Mouse (Mus musculus): Measurements from ENCODE around the gene Gm9944. TPM values are rescaled to one million over a fixed set of nuclear protein-coding genes. Genes with fewer than 3 reads are reported as not detected.

Gene Gm9944
- polyA plus RNA-seq (2015; fragmentation: Nextera tagmentation; extraction: Ambion mirVana), result not detected in 2 replicates

- no peak within 1 kb of the TSS for H3K9ac ChIP-seq (ENCODE audit: low read depth, low read length)
- ATAC-seq, result no peak
- no peak within 1 kb of the TSS for H3K4me3 ChIP-seq (ENCODE audit: low read length)
- no peaks in the 10 kb centered on the region for H3K4me1 ChIP-seq (ENCODE audit: control insufficient read depth, insufficient read depth, low read length)
- WGBS, result 77% methylated on average over 2 of the region's 2 CpGs
- H3K36me3 ChIP-seq (ENCODE audit: control insufficient read depth, insufficient read depth, low read length), result no peaks in the 10 kb centered on the region
- no peak within 1 kb of the TSS for H3K4me2 ChIP-seq (ENCODE audit: low read depth, low read length)
- no peaks in the 10 kb centered on the region for H3K27me3 ChIP-seq (replicated peaks; ENCODE audit: control insufficient read depth, insufficient read depth, low read length)
- H3K27ac ChIP-seq (ENCODE audit: low read length), result no peak within 1 kb of the TSS
- H3K9me3 ChIP-seq (ENCODE audit: control insufficient read depth, low read length), result no peaks in the 10 kb centered on the region
These were observed at the start of gene Gm9944 for GRCm38 (mm10) chr4:144453217-144453616. Gm9944 (minus strand) TSS chr4:144453317.

GRCm38 (mm10) chr4:144493331-144493730, 40.2 kb upstream of the Gm9944 start:
- no peak for ATAC-seq
- Histone ChIP-seq H3K9me3 (ENCODE audit: control insufficient read depth, low read length) (no peaks in the 10 kb centered on the region; the same call in 1 of the 2 replicates), H3K4me3 (ENCODE audit: low read length) (no peak overlapping the region), H3K27me3 (replicated peaks; ENCODE audit: control insufficient read depth, insufficient read depth, low read length) (no peaks in the 10 kb centered on the region), H3K4me2 (ENCODE audit: low read depth, low read length) (no peak overlapping the region), H3K36me3 (ENCODE audit: control insufficient read depth, insufficient read depth, low read length) (no peaks in the 10 kb centered on the region), H3K9ac (ENCODE audit: low read depth, low read length) (no peak overlapping the region), H3K27ac (ENCODE audit: low read length) (no peak overlapping the region), H3K4me1 (ENCODE audit: control insufficient read depth, insufficient read depth, low read length) (no peaks in the 10 kb centered on the region)

GRCm38 (mm10) chr4:144468091-144468490, 15.0 kb upstream of the Gm9944 start:
- Histone ChIP-seq H3K4me3 (ENCODE audit: low read length) (no peak overlapping the region), H3K9ac (ENCODE audit: low read depth, low read length) (no peak overlapping the region), H3K36me3 (ENCODE audit: control insufficient read depth, insufficient read depth, low read length) (no peaks in the 10 kb centered on the region), H3K27ac (ENCODE audit: low read length) (no peak overlapping the region), H3K4me2 (ENCODE audit: low read depth, low read length) (no peak overlapping the region), H3K27me3 (replicated peaks; ENCODE audit: control insufficient read depth, insufficient read depth, low read length) (no peaks in the 10 kb centered on the region), H3K9me3 (ENCODE audit: control insufficient read depth, low read length) (no peaks in the 10 kb centered on the region), H3K4me1 (ENCODE audit: control insufficient read depth, insufficient read depth, low read length) (no peaks in the 10 kb centered on the region)
- 63% methylated on average over 1 of the region's 1 CpGs for WGBS
- ATAC-seq, result no peak

GRCm38 (mm10) chr4:144465206-144465605, 12.1 kb upstream of the Gm9944 start:
- Histone ChIP-seq H3K4me3 (ENCODE audit: low read length) (no peak overlapping the region), H3K9ac (ENCODE audit: low read depth, low read length) (no peak overlapping the region), H3K27ac (ENCODE audit: low read length) (no peak overlapping the region), H3K27me3 (replicated peaks; ENCODE audit: control insufficient read depth, insufficient read depth, low read length) (no peaks in the 10 kb centered on the region), H3K9me3 (ENCODE audit: control insufficient read depth, low read length) (no peaks in the 10 kb centered on the region), H3K36me3 (ENCODE audit: control insufficient read depth, insufficient read depth, low read length) (no peaks in the 10 kb centered on the region), H3K4me2 (ENCODE audit: low read depth, low read length) (no peak overlapping the region), H3K4me1 (ENCODE audit: control insufficient read depth, insufficient read depth, low read length) (no peaks in the 10 kb centered on the region)
- no peak for ATAC-seq
- 70% methylated on average over 2 of the region's 2 CpGs for WGBS

GRCm38 (mm10) chr4:144463656-144464055, 10.5 kb upstream of the Gm9944 start, which contains the start of gene Aadacl3:
Aadacl3 (minus strand) TSS chr4:144463756.
- H3K4me1 ChIP-seq (ENCODE audit: control insufficient read depth, insufficient read depth, low read length), result no peaks in the 10 kb centered on the region
- H3K27me3 ChIP-seq (replicated peaks; ENCODE audit: control insufficient read depth, insufficient read depth, low read length), result no peaks in the 10 kb centered on the region
- no peak within 1 kb of the TSS for H3K9ac ChIP-seq (ENCODE audit: low read depth, low read length)
- H3K9me3 ChIP-seq (ENCODE audit: control insufficient read depth, low read length), result no peaks in the 10 kb centered on the region
- 69% methylated on average over 3 of the region's 3 CpGs for WGBS
- ATAC-seq, result no peak
- no peak within 1 kb of the TSS for H3K4me3 ChIP-seq (ENCODE audit: low read length)
- H3K36me3 ChIP-seq (ENCODE audit: control insufficient read depth, insufficient read depth, low read length), result no peaks in the 10 kb centered on the region
- no peak within 1 kb of the TSS for H3K27ac ChIP-seq (ENCODE audit: low read length)
- H3K4me2 ChIP-seq (ENCODE audit: low read depth, low read length), result no peak within 1 kb of the TSS

- H3K36me3 ChIP-seq (ENCODE audit: control insufficient read depth, insufficient read depth, low read length), result no peaks in the 10 kb centered on the region
- 81% methylated on average over 2 of the region's 2 CpGs for WGBS
These were observed 4.6 kb downstream of the Gm9944 start for GRCm38 (mm10) chr4:144448546-144448945.

GRCm38 (mm10) chr4:144441582-144441981, 11.5 kb downstream of the Gm9944 start:
- Histone ChIP-seq H3K27ac (ENCODE audit: low read length) (no peak overlapping the region), H3K9me3 (ENCODE audit: control insufficient read depth, low read length) (no peaks in the 10 kb centered on the region), H3K27me3 (replicated peaks; ENCODE audit: control insufficient read depth, insufficient read depth, low read length) (no peaks in the 10 kb centered on the region), H3K9ac (ENCODE audit: low read depth, low read length) (no peak overlapping the region), H3K4me1 (ENCODE audit: control insufficient read depth, insufficient read depth, low read length) (no peaks in the 10 kb centered on the region), H3K4me2 (ENCODE audit: low read depth, low read length) (no peak overlapping the region), H3K36me3 (ENCODE audit: control insufficient read depth, insufficient read depth, low read length) (no peaks in the 10 kb centered on the region), H3K4me3 (ENCODE audit: low read length) (no peak overlapping the region)
- ATAC-seq, result no peak
- 76% methylated on average over 1 of the region's 1 CpGs for WGBS

More at GRCm38 (mm10) chr4:144448546-144448945, 4.6 kb downstream of the Gm9944 start:
- Histone ChIP-seq H3K4me2 (ENCODE audit: low read depth, low read length) (no peak overlapping the region), H3K4me1 (ENCODE audit: control insufficient read depth, insufficient read depth, low read length) (no peaks in the 10 kb centered on the region), H3K27me3 (replicated peaks; ENCODE audit: control insufficient read depth, insufficient read depth, low read length) (no peaks in the 10 kb centered on the region), H3K27ac (ENCODE audit: low read length) (no peak overlapping the region), H3K4me3 (ENCODE audit: low read length) (no peak overlapping the region), H3K9me3 (ENCODE audit: control insufficient read depth, low read length) (no peaks in the 10 kb centered on the region), H3K9ac (ENCODE audit: low read depth, low read length) (no peak overlapping the region)
- no peak for ATAC-seq

GRCm38 (mm10) chr4:144441095-144441494, 12.0 kb downstream of the Gm9944 start:
- WGBS, result 90% methylated on average over 4 of the region's 4 CpGs
- no peaks in the 10 kb centered on the region for H3K27me3 ChIP-seq (replicated peaks; ENCODE audit: control insufficient read depth, insufficient read depth, low read length)
- H3K4me1 ChIP-seq (ENCODE audit: control insufficient read depth, insufficient read depth, low read length), result no peaks in the 10 kb centered on the region
- no peak overlapping the region for H3K4me3 ChIP-seq (ENCODE audit: low read length)
- H3K36me3 ChIP-seq (ENCODE audit: control insufficient read depth, insufficient read depth, low read length), result no peaks in the 10 kb centered on the region
- no peak for ATAC-seq
- no peak overlapping the region for H3K4me2 ChIP-seq (ENCODE audit: low read depth, low read length)
- no peak overlapping the region for H3K27ac ChIP-seq (ENCODE audit: low read length)
- no peaks in the 10 kb centered on the region for H3K9me3 ChIP-seq (ENCODE audit: control insufficient read depth, low read length)
- no peak overlapping the region for H3K9ac ChIP-seq (ENCODE audit: low read depth, low read length)

- no peak within 1 kb of the TSS for H3K4me3 ChIP-seq (ENCODE audit: low read length)
- no peaks in the 10 kb centered on the region for H3K4me1 ChIP-seq (ENCODE audit: control insufficient read depth, insufficient read depth, low read length)
- no peaks in the 10 kb centered on the region for H3K9me3 ChIP-seq (ENCODE audit: control insufficient read depth, low read length)
- H3K4me2 ChIP-seq (ENCODE audit: low read depth, low read length), result no peak within 1 kb of the TSS
- H3K27ac ChIP-seq (ENCODE audit: low read length), result no peak within 1 kb of the TSS
- H3K36me3 ChIP-seq (ENCODE audit: control insufficient read depth, insufficient read depth, low read length), result no peaks in the 10 kb centered on the region
- H3K27me3 ChIP-seq (replicated peaks; ENCODE audit: control insufficient read depth, insufficient read depth, low read length), result no peaks in the 10 kb centered on the region
- ATAC-seq, result no peak
- no peak within 1 kb of the TSS for H3K9ac ChIP-seq (ENCODE audit: low read depth, low read length)
These were observed 14.4 kb downstream of the Gm9944 start, which contains the start of gene 1700012P22Rik for GRCm38 (mm10) chr4:144438672-144439071. 1700012P22Rik (minus strand) TSS chr4:144438772.

- Histone ChIP-seq H3K27ac (ENCODE audit: low read length) (no peak overlapping the region), H3K9ac (ENCODE audit: low read depth, low read length) (no peak overlapping the region), H3K4me1 (ENCODE audit: control insufficient read depth, insufficient read depth, low read length) (no peaks in the 10 kb centered on the region), H3K4me2 (ENCODE audit: low read depth, low read length) (no peak overlapping the region), H3K9me3 (ENCODE audit: control insufficient read depth, low read length) (no peaks in the 10 kb centered on the region), H3K36me3 (ENCODE audit: control insufficient read depth, insufficient read depth, low read length) (no peaks in the 10 kb centered on the region), H3K27me3 (replicated peaks; ENCODE audit: control insufficient read depth, insufficient read depth, low read length) (no peaks in the 10 kb centered on the region), H3K4me3 (ENCODE audit: low read length) (no peak overlapping the region)
- ATAC-seq, result no peak
- WGBS, result 85% methylated on average over 5 of the region's 5 CpGs
These were observed 19.9 kb downstream of the Gm9944 start for GRCm38 (mm10) chr4:144433216-144433615.
